Mouse (Mus musculus): ENCODE results near the gene Myt1l. TPM values are rescaled to one million over a fixed set of nuclear protein-coding genes. Genes with fewer than 3 reads are reported as not detected.
A peak's percentile ranks its signal among the peaks of the same experiment; 100 is the strongest.

Gene Myt1l
- polyA plus RNA-seq, 1 experiment from 2014 or later = 218 TPM

GRCm38 (mm10) chr12:29854151-29854585 is 326.0 kb downstream of the Myt1l start:
- peak overlapping the region; percentile 48; the same call in 1 of the 2 replicates for H3K27ac ChIP-seq
- peaks cover 78% of the 10 kb centered on the region for H3K36me3 ChIP-seq
- no peak overlapping the region for H3K9ac ChIP-seq
- ATAC-seq (ENCODE audit: low FRiP score) = no peak
- H3K27me3 ChIP-seq = no peaks in the 10 kb centered on the region
- H3K4me2 ChIP-seq = no peak overlapping the region
- H3K9me3 ChIP-seq = no peaks in the 10 kb centered on the region
- no peak overlapping the region for H3K4me3 ChIP-seq
- WGBS = 81% methylated on average over 9 of the region's 9 CpGs
- peaks cover 6% of the 10 kb centered on the region; the same call in 1 of the 2 replicates for H3K4me1 ChIP-seq (replicated peaks)

DNA sequence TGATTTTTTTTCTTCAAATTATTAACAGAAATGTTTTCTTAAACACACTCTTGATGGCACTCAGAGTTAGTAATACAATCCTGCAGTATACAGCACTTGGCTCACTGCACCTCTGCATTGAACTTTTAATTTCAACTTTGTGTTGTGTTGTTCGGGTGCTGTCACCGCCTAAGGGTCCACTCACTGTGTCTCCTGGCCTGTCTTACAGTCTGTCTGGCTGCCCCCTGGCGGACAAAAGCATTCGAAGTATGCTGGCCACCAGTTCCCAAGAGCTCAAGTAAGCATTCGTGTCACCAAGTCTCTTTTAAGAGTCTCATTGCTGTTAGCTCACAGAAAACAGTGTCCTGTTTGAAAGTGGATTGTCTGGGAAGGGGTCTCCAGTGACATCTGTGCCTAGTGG is 326.8 kb downstream of the Myt1l start:
- Histone ChIP-seq H3K4me2 (no peak overlapping the region), H3K4me3 (no peak overlapping the region), H3K27ac (no peak overlapping the region), H3K9me3 (no peaks in the 10 kb centered on the region), H3K36me3 (peaks cover 78% of the 10 kb centered on the region), H3K9ac (no peak overlapping the region), H3K27me3 (no peaks in the 10 kb centered on the region), H3K4me1 (replicated peaks) (peaks cover 6% of the 10 kb centered on the region; the same call in 1 of the 2 replicates)
- 31% methylated on average over 5 of the region's 5 CpGs for WGBS
- ATAC-seq (ENCODE audit: low FRiP score) = no peak

DNA sequence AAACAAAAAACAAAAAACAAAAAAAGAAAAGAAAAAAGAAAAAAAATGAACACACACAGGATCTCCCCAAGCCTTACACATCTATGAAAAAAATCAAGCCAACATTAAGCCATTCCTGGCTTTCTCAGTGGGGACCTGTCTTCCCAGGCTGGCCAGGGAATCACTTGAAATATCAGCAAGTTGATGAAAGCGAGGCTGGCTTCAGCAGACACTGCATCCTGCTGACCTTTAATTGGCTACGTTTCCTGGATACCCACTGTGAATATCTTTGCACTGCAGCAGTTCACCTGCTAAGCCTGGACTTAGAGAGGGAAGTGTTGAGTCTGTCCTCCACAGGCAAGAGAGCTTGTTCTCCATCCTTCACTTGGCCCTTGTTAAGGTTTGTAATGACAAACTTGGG is 332.8 kb downstream of the Myt1l start:
- Histone ChIP-seq H3K4me3 (no peak overlapping the region), H3K4me2 (no peak overlapping the region), H3K36me3 (peaks cover 55% of the 10 kb centered on the region), H3K27me3 (no peaks in the 10 kb centered on the region), H3K9me3 (no peaks in the 10 kb centered on the region), H3K4me1 (replicated peaks) (no peaks in the 10 kb centered on the region), H3K27ac (no peak overlapping the region), H3K9ac (no peak overlapping the region)
- ATAC-seq (ENCODE audit: low FRiP score) = no peak
- 39% methylated on average over 2 of the region's 2 CpGs for WGBS

- H3K27ac ChIP-seq = peak overlapping the region; percentile 18; the same call in 1 of the 2 replicates
- H3K27me3 ChIP-seq = no peaks in the 10 kb centered on the region
- no peak for ATAC-seq (ENCODE audit: low FRiP score)
These were observed 340.1 kb downstream of the Myt1l start for GRCm38 (mm10) chr12:29868295-29868694.

DNA sequence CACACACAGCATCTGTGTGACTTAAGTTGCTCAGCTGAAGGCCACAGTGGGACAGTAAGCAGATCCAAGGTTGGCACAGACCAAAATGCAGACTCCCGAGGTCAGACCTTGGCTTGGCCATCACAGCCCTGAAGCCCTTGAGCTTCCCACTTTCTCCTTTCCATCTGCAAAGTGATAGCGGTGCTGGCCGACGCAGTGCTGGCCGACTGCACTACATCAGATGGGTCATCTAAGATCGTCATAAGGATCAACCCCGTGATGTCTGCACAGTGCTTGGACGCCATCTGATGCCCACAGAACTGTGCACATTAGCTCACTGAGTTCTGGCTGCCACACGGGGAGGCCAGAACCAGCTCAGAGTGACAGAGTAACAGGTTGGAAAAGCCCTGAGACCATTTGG is 340.6 kb downstream of the Myt1l start:
- ATAC-seq (ENCODE audit: low FRiP score) = no peak
- Histone ChIP-seq H3K4me3 (no peak overlapping the region), H3K9ac (no peak overlapping the region), H3K36me3 (peaks cover 44% of the 10 kb centered on the region), H3K27ac (0 out of 2 replicates have a peak overlapping the region, but pooled peaks have one; percentile 18), H3K4me2 (no peak overlapping the region), H3K27me3 (no peaks in the 10 kb centered on the region), H3K9me3 (no peaks in the 10 kb centered on the region), H3K4me1 (replicated peaks) (peaks cover 45% of the 10 kb centered on the region)
- 87% methylated on average over 9 of the region's 9 CpGs for WGBS

More at GRCm38 (mm10) chr12:29868295-29868694, 340.1 kb downstream of the Myt1l start:
- H3K4me1 ChIP-seq (replicated peaks) = peaks cover 40% of the 10 kb centered on the region
- H3K9ac ChIP-seq = no peak overlapping the region
- H3K9me3 ChIP-seq = no peaks in the 10 kb centered on the region
- no peak overlapping the region for H3K4me3 ChIP-seq
- H3K36me3 ChIP-seq = peaks cover 45% of the 10 kb centered on the region
- WGBS = 39% methylated on average over 4 of the region's 4 CpGs
- H3K4me2 ChIP-seq = no peak overlapping the region

DNA sequence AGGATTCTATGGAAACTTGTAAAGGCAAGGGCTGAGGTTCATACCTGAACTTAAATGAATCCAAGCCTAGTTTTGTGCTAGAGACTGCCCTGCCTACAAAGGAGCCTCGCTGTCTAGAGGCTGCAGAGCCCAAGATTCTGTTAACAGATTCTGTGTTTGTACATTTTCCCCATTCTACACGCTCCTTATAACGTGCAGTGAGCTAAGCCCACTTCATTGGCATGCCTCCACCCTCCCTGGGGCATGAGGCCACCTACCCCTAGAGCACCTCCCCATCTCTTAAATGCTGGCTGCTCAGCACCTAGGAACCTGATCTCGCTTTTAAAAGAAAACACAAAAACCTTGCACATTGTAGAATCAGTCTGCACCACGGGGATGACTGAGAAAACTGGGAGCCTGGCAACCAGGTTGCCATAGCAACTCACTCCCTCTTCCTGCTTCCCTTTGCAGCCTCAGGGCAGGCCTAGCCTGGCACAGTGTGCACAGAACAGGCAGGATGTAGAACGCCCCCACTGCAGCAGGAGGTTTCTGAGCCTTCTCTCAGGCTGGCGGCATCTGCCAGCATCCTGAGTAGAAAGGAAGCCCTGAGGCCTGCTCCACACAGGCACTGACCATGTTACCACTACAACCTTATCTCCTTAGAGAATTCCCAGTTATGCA is 344.1 kb downstream of the Myt1l start:
- no peak overlapping the region for H3K4me3 ChIP-seq
- peaks cover 42% of the 10 kb centered on the region for H3K36me3 ChIP-seq
- no peaks in the 10 kb centered on the region for H3K9me3 ChIP-seq
- H3K4me1 ChIP-seq (replicated peaks) = peaks cover 47% of the 10 kb centered on the region
- peak; percentile 96 for ATAC-seq (ENCODE audit: low FRiP score)
- H3K4me2 ChIP-seq = peak overlapping the region; percentile 36
- peak overlapping the region; percentile 65 for H3K9ac ChIP-seq
- 7% methylated on average over 7 of the region's 7 CpGs for WGBS
- H3K27ac ChIP-seq = peak overlapping the region; percentile 97
- H3K27me3 ChIP-seq = no peaks in the 10 kb centered on the region

DNA sequence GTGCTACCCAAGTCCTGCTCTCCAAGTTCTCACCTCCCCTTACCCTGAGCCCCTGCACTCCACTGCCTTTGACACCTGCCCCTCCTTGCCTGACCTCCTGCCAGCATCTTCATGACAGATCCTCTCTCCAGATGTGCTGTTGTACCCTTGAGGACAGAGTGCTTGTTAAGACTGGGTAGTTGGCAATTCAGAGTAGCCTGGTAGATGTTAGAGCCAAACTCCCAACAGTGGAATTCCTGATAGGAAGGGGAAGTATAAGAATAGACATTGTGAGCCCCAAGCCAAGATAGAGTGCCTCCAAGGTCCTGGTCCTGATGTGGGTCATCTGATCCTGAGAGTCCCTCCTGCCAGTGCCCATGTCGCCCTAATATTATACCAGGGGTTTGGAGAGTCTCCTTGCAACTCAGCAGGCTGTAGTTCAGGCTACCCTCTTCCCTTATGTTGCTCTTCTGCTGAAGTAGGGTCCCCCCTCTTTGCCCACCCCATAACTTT is 345.1 kb downstream of the Myt1l start:
- H3K27me3 ChIP-seq = no peaks in the 10 kb centered on the region
- H3K4me3 ChIP-seq = no peak overlapping the region
- no peak overlapping the region for H3K4me2 ChIP-seq
- H3K9me3 ChIP-seq = no peaks in the 10 kb centered on the region
- no peak overlapping the region for H3K9ac ChIP-seq
- H3K27ac ChIP-seq = peak overlapping the region; percentile 97
- WGBS = 86% methylated on average over 1 of the region's 1 CpGs
- no peak for ATAC-seq (ENCODE audit: low FRiP score)
- H3K4me1 ChIP-seq (replicated peaks) = peaks cover 41% of the 10 kb centered on the region
- H3K36me3 ChIP-seq = peaks cover 38% of the 10 kb centered on the region

GRCm38 (mm10) chr12:29877977-29878376 is 349.8 kb downstream of the Myt1l start:
- no peak for ATAC-seq (ENCODE audit: low FRiP score)
- peaks cover 36% of the 10 kb centered on the region for H3K36me3 ChIP-seq
- H3K4me2 ChIP-seq = no peak overlapping the region
- H3K27ac ChIP-seq = no peak overlapping the region
- H3K4me1 ChIP-seq (replicated peaks) = peaks cover 32% of the 10 kb centered on the region
- WGBS = 92% methylated on average over 10 of the region's 10 CpGs
- H3K9me3 ChIP-seq = no peaks in the 10 kb centered on the region
- no peak overlapping the region for H3K4me3 ChIP-seq
- no peak overlapping the region for H3K9ac ChIP-seq
- no peaks in the 10 kb centered on the region for H3K27me3 ChIP-seq

GRCm38 (mm10) chr12:29882871-29883617 is 354.9 kb downstream of the Myt1l start:
- peaks cover 25% of the 10 kb centered on the region for H3K36me3 ChIP-seq
- no peak overlapping the region for H3K4me3 ChIP-seq
- WGBS = 8% methylated on average over 9 of the region's 9 CpGs
- H3K27ac ChIP-seq = peak overlapping the region; percentile 91
- peaks cover 46% of the 10 kb centered on the region for H3K4me1 ChIP-seq (replicated peaks)
- no peaks in the 10 kb centered on the region for H3K9me3 ChIP-seq
- H3K27me3 ChIP-seq = no peaks in the 10 kb centered on the region
- peak overlapping the region; percentile 26; the same call in 1 of the 2 replicates for H3K9ac ChIP-seq
- peak; percentile 86 for ATAC-seq (ENCODE audit: low FRiP score)
- peak overlapping the region; percentile 18 for H3K4me2 ChIP-seq

DNA sequence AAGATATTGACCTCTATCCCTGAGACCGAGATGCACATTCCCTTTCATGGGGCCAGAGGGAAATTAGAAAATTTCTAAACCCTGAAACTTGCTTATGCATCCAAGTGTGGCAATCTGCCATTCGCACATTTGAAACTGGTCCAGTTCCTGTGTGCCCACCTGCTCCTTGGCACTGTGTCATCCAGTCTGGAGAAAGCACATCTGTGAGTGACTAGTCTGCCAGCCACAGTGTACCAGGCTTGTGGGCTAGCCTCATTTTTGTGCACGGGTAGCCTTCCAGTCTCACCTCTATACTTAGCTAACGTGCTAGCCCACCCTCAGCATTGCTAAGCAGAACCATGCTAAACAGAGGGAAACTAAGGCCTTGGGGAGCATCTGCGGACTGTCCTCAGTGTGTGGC is 356.2 kb downstream of the Myt1l start:
- 79% methylated on average over 5 of the region's 5 CpGs for WGBS
- no peaks in the 10 kb centered on the region for H3K9me3 ChIP-seq
- no peaks in the 10 kb centered on the region for H3K27me3 ChIP-seq
- ATAC-seq (ENCODE audit: low FRiP score) = 0 out of 2 replicates have a peak, but pooled peaks have one; percentile 18
- H3K9ac ChIP-seq = no peak overlapping the region
- H3K27ac ChIP-seq = peak overlapping the region; percentile 91
- peaks cover 24% of the 10 kb centered on the region for H3K36me3 ChIP-seq
- no peak overlapping the region for H3K4me3 ChIP-seq
- H3K4me2 ChIP-seq = no peak overlapping the region
- H3K4me1 ChIP-seq (replicated peaks) = peaks cover 46% of the 10 kb centered on the region

DNA sequence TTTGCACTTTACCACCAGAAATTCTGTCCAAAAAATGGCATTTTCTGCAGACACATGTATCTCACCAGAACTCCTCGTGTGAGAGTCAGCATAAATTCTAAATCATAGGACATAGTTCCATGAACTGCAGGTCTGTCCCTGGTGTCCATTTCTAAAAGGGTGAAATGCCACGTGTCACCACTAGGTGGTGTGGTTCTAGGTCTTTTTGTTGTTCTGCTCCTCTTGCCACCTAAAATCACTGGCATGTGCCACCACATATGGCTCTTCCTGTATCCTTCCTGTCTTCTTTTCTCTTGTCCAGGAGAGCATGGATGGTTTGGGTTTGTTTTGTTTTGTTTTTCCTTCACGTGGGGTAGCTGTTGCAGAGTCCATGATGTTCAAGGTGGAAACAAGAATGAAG is 366.5 kb downstream of the Myt1l start:
- ATAC-seq (ENCODE audit: low FRiP score) = peak; percentile 19; the same call in 1 of the 2 replicates
- H3K9me3 ChIP-seq = no peaks in the 10 kb centered on the region
- WGBS = 28% methylated on average over 3 of the region's 3 CpGs
- H3K27me3 ChIP-seq = no peaks in the 10 kb centered on the region
- no peak overlapping the region for H3K27ac ChIP-seq
- H3K36me3 ChIP-seq = peaks cover 68% of the 10 kb centered on the region
- no peak overlapping the region for H3K4me2 ChIP-seq
- H3K4me3 ChIP-seq = no peak overlapping the region
- no peak overlapping the region for H3K9ac ChIP-seq
- H3K4me1 ChIP-seq (replicated peaks) = no peaks in the 10 kb centered on the region

DNA sequence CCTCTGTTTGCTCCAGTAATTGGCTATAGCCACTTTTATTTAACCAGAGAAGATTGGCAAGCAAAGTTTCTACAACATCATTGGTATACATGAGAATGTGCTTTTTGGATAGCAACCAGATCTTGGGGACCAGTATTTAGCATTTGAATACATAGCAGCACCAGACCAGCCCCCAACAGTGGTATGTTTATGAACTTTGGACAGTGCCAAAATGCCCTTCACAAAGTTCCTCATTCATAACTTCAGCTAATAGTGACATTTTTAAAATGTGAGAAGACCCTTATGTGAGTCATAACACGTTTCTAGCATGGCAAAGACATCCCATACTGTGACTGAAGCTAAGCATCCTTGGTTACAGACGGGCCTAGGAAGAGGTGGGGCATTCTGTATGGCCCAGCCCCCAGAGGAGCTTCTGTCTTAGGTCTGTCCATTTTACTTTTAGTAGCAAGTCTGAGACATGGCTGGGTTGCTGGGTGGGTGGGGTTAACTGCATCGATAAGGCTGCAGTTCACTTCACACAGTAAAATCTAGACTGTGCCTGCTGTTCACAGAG is 369.4 kb downstream of the Myt1l start:
- no peaks in the 10 kb centered on the region for H3K9me3 ChIP-seq
- no peaks in the 10 kb centered on the region for H3K27me3 ChIP-seq
- H3K4me1 ChIP-seq (replicated peaks) = no peaks in the 10 kb centered on the region
- H3K9ac ChIP-seq = no peak overlapping the region
- no peak for ATAC-seq (ENCODE audit: low FRiP score)
- no peak overlapping the region for H3K4me2 ChIP-seq
- H3K36me3 ChIP-seq = peaks cover 62% of the 10 kb centered on the region
- no peak overlapping the region for H3K4me3 ChIP-seq
- 77% methylated on average over 3 of the region's 3 CpGs for WGBS
- no peak overlapping the region for H3K27ac ChIP-seq

Measured in hindbrain, embryonic 13.5 days (tissue).